Mouse (Mus musculus) heart, postnatal 0 days (tissue): ENCODE results near the gene Mif4gd. TPM values are rescaled to one million over a fixed set of nuclear protein-coding genes. Genes with fewer than 3 reads are reported as not detected.
A peak's percentile ranks its signal among the peaks of the same experiment; 100 is the strongest.

ENCODE experiments used
- ATAC-seq: fragments of 200-750 bp; cut with Nextera tagmentation; 2 replicates; pipeline ENCODE4 v1.8.0; 2017; ENCODE audit warnings: low read depth, moderate number of reproducible peaks, moderate library complexity; ENCODE audit not compliant: insufficient read depth
- DNase-seq: peaks from one replicate; pipeline ENCODE4 v3.0.0-alpha.2; 2016; ENCODE audit warnings: low spot score
- H3K27ac ChIP-seq: fragments of 300-500 bp; sonication (generic); 2 replicates; pipeline ENCODE4 v1.5.1; 2014; ENCODE audit warnings: low read depth, mild to moderate bottlenecking
- H3K27me3 ChIP-seq: fragments of 300-500 bp; sonication (generic); 2 replicates; pipeline ENCODE4 v1.6.1; 2014; ENCODE audit warnings: low read length, mixed read lengths; ENCODE audit not compliant: control insufficient read depth, insufficient read depth
- H3K36me3 ChIP-seq: fragments of 300-500 bp; sonication (generic); replicated peaks from 2 replicates; pipeline ENCODE4 v1.6.1; 2014; ENCODE audit warnings: low read length, mixed read lengths; ENCODE audit not compliant: control insufficient read depth, insufficient read depth
- H3K4me1 ChIP-seq: fragments of 300-500 bp; sonication (generic); 2 replicates; pipeline ENCODE4 v1.6.1; 2014; ENCODE audit warnings: antibody characterized with exemption; ENCODE audit not compliant: control insufficient read depth, insufficient read depth
- H3K4me2 ChIP-seq: fragments of 300-500 bp; sonication (generic); 2 replicates; pipeline ENCODE4 v1.6.1; 2014; ENCODE audit warnings: low read depth, mild to moderate bottlenecking, low read length, moderate library complexity
- H3K4me3 ChIP-seq: fragments of 300-500 bp; sonication (generic); 2 replicates; pipeline ENCODE4 v1.5.1; 2014; ENCODE audit warnings: low read depth, low read length
- H3K9ac ChIP-seq: fragments of 300-500 bp; sonication (generic); replicated peaks from 2 replicates; pipeline ENCODE4 v1.6.1; 2014; ENCODE audit warnings: low read depth, low read length, mixed read lengths
- H3K9me3 ChIP-seq: fragments of 300-500 bp; sonication (generic); replicated peaks from 2 replicates; pipeline ENCODE4 v1.6.1; 2016; ENCODE audit warnings: low read length; ENCODE audit not compliant: control insufficient read depth
- CTCF ChIP-seq: IDR thresholded peaks from 2 replicates; pipeline ENCODE4 v1.5.1; 2016; ENCODE audit warnings: antibody characterized with exemption, control low read depth, low read depth
- EP300 ChIP-seq: IDR thresholded peaks from 2 replicates; pipeline ENCODE4 v1.6.1; 2016; ENCODE audit warnings: antibody characterized with exemption, low read depth
- WGBS: fragments of 180-500 bp; shearing (Covaris S2); extraction: QIAGEN DNeasy Blood & Tissue Kit; methylation state at CpG from one replicate; pipeline ENCODE4 v1.1.7; 2014; 5-methylcytosine and 5-hydroxymethylcytosine counted together
- polyA plus RNA-seq: library from polyadenylated mRNA; unstranded; fragments of >200 nt; fragmentation: Nextera tagmentation; extraction: Ambion mirVana; gene quantifications from 2 replicates; pipeline ENCODE4 v1.2.1, GENCODE M21; 2015
- total RNA-seq: library from RNA; depleted of rRNA; stranded (reverse); fragments of >200 nt; gene quantifications from 2 replicates; pipeline ENCODE4 v1.2.3, GENCODE M21; 2014; ENCODE audit warnings: low replicate concordance

Gene Mif4gd
- total and polyA plus RNA-seq, 2 experiments from 2014 or later, result 34.1 to 38.4 TPM

- 4% methylated on average over 15 of the region's 15 CpGs for WGBS
- peak overlapping the region; percentile 96 for H3K9ac ChIP-seq
- H3K4me1 ChIP-seq, result peaks cover 21% of the 10 kb centered on the region; the same call in 1 of the 2 replicates
- no peaks in the 10 kb centered on the region for H3K9me3 ChIP-seq
- H3K4me3 ChIP-seq, result peak overlapping the region; percentile 92
- peak overlapping the region; percentile 97 for H3K27ac ChIP-seq
- H3K4me2 ChIP-seq, result peak overlapping the region; percentile 71
- no peak for TF ChIP-seq CTCF
- TF ChIP-seq EP300, result no peak
- peaks cover 29% of the 10 kb centered on the region for H3K36me3 ChIP-seq
- DNase-seq (no peak), ATAC-seq (no peak)
- no peaks in the 10 kb centered on the region for H3K27me3 ChIP-seq
These were observed 9.7 kb downstream of the Mif4gd start for GRCm38 (mm10) chr11:115603128-115603475.

GRCm38 (mm10) chr11:115601174-115601573, 11.6 kb downstream of the Mif4gd start:
- 48% methylated on average over 4 of the region's 4 CpGs for WGBS
- no peak overlapping the region for H3K27ac ChIP-seq
- H3K9ac ChIP-seq, result no peak overlapping the region
- no peaks in the 10 kb centered on the region for H3K9me3 ChIP-seq
- peaks cover 10% of the 10 kb centered on the region for H3K36me3 ChIP-seq
- no peak for TF ChIP-seq CTCF
- no peak for TF ChIP-seq EP300
- peaks cover 21% of the 10 kb centered on the region; the same call in 1 of the 2 replicates for H3K4me1 ChIP-seq
- H3K27me3 ChIP-seq, result no peaks in the 10 kb centered on the region
- no peak for DNase-seq
- H3K4me2 ChIP-seq, result no peak overlapping the region
- no peak for ATAC-seq
- no peak overlapping the region for H3K4me3 ChIP-seq

- ATAC-seq, result no peak
These were observed 12.0 kb downstream of the Mif4gd start for GRCm38 (mm10) chr11:115600743-115601142.

GRCm38 (mm10) chr11:115599722-115600121, 13.0 kb downstream of the Mif4gd start:
- H3K4me1 ChIP-seq, result peaks cover 16% of the 10 kb centered on the region; the same call in 1 of the 2 replicates
- H3K27ac ChIP-seq, result 0 out of 2 replicates have a peak overlapping the region, but pooled peaks have one; percentile 23
- ATAC-seq, result no peak
- H3K4me3 ChIP-seq, result no peak overlapping the region
- no peaks in the 10 kb centered on the region for H3K9me3 ChIP-seq
- H3K9ac ChIP-seq, result no peak overlapping the region
- peaks cover 4% of the 10 kb centered on the region for H3K36me3 ChIP-seq
- H3K27me3 ChIP-seq, result no peaks in the 10 kb centered on the region
- TF ChIP-seq EP300 (no peak), CTCF (no peak)
- DNase-seq, result no peak
- WGBS, result 61% methylated on average over 7 of the region's 7 CpGs
- H3K4me2 ChIP-seq, result no peak overlapping the region

More at GRCm38 (mm10) chr11:115600743-115601142, 12.0 kb downstream of the Mif4gd start:
- Histone ChIP-seq H3K9ac (no peak overlapping the region), H3K36me3 (peaks cover 5% of the 10 kb centered on the region; the same call in 1 of the 2 replicates), H3K27me3 (no peaks in the 10 kb centered on the region), H3K4me2 (no peak overlapping the region), H3K27ac (no peak overlapping the region), H3K4me1 (peaks cover 21% of the 10 kb centered on the region; the same call in 1 of the 2 replicates), H3K9me3 (no peaks in the 10 kb centered on the region), H3K4me3 (no peak overlapping the region)
- TF ChIP-seq EP300 (no peak), CTCF (no peak)
- DNase-seq, result no peak
- WGBS, result 86% methylated on average over 15 of the region's 15 CpGs

GRCm38 (mm10) chr11:115598309-115598708, 14.5 kb downstream of the Mif4gd start:
- Histone ChIP-seq H3K9ac (no peak overlapping the region), H3K9me3 (no peaks in the 10 kb centered on the region), H3K4me2 (no peak overlapping the region), H3K27me3 (no peaks in the 10 kb centered on the region), H3K4me3 (no peak overlapping the region), H3K36me3 (peaks cover 18% of the 10 kb centered on the region), H3K4me1 (peaks cover 13% of the 10 kb centered on the region; the same call in 1 of the 2 replicates), H3K27ac (no peak overlapping the region)
- TF ChIP-seq CTCF (no peak), EP300 (no peak)
- WGBS, result 87% methylated on average over 4 of the region's 4 CpGs
- DNase-seq (no peak), ATAC-seq (no peak)

- no peak overlapping the region for H3K9ac ChIP-seq
- H3K9me3 ChIP-seq, result no peaks in the 10 kb centered on the region
- no peak for TF ChIP-seq CTCF
- H3K4me3 ChIP-seq, result no peak overlapping the region
- ATAC-seq (no peak), DNase-seq (no peak)
- H3K27me3 ChIP-seq, result no peaks in the 10 kb centered on the region
- H3K4me2 ChIP-seq, result no peak overlapping the region
- H3K36me3 ChIP-seq, result peaks cover 48% of the 10 kb centered on the region
- H3K27ac ChIP-seq, result no peak overlapping the region
- H3K4me1 ChIP-seq, result no peaks in the 10 kb centered on the region
- WGBS, result 94% methylated on average over 3 of the region's 3 CpGs
These were observed 17.6 kb downstream of the Mif4gd start for GRCm38 (mm10) chr11:115595209-115595608.
